Mouse (Mus musculus): ENCODE measurements around the gene Rab11a. TPM values are rescaled to one million over a fixed set of nuclear protein-coding genes. Genes with fewer than 3 reads are reported as not detected.
A peak's percentile ranks its signal among the peaks of the same experiment; 100 is the strongest.

Gene Rab11a
- polyA plus RNA-seq, 1 experiment from 2014 or later, result 319 TPM

DNA sequence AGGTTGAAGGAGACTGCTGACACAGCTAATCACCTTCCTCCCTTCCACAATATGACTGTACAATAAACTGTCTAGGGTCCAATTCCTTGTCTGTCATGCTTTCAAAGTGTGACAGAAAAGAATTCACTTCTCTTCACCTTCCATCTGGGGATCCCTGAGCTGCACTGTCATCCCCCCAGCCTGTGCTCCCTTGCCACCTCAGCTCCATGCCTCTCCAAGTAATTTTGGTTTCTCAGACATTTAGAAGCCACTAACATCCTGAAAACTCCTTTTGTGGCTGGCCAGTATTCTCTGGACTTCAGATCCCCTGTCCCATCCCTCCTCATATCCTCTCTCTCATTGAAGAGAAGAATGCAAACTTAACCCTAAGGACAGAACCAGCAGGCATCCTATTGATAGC is 35.2 kb downstream of the Rab11a start:
- Histone ChIP-seq H3K36me3 (peaks cover 10% of the 10 kb centered on the region; the same call in 1 of the 2 replicates), H3K9me3 (no peaks in the 10 kb centered on the region), H3K27ac (no peak overlapping the region), H3K4me3 (no peak overlapping the region), H3K27me3 (no peaks in the 10 kb centered on the region), H3K9ac (no peak overlapping the region), H3K4me2 (no peak overlapping the region), H3K4me1 (0 out of 2 replicates have a peak, but pooled peaks cover 6% of the 10 kb centered on the region)
- no peak for ATAC-seq (ENCODE audit: borderline replicate concordance, extremely low read depth, low FRiP score, low TSS enrichment)

DNA sequence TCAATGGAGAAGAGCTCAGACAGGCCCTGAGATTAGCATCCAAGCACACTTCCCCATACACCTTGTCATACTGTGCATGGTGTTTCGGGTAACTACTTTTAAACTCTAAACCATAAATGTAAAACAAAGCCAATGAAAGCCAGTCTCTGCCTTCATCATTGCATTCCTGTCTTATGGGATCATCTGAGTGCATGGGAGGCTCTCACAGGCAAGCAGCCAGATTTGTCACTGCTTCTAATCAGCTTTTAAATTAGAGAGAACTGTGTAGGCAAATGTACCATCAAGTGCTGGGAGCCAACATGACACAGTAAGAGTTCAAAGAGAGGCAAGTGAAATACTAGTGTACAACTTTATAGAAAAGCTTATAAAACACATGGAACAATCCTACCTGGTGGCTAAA is 35.9 kb downstream of the Rab11a start:
- WGBS, result 64% methylated on average over 1 of the region's 1 CpGs
- Histone ChIP-seq H3K4me1 (0 out of 2 replicates have a peak, but pooled peaks cover 6% of the 10 kb centered on the region), H3K9ac (no peak overlapping the region), H3K27me3 (no peaks in the 10 kb centered on the region), H3K9me3 (no peaks in the 10 kb centered on the region), H3K4me2 (no peak overlapping the region), H3K4me3 (no peak overlapping the region), H3K36me3 (0 out of 2 replicates have a peak, but pooled peaks cover 5% of the 10 kb centered on the region), H3K27ac (no peak overlapping the region)
- no peak for ATAC-seq (ENCODE audit: borderline replicate concordance, extremely low read depth, low FRiP score, low TSS enrichment)

DNA sequence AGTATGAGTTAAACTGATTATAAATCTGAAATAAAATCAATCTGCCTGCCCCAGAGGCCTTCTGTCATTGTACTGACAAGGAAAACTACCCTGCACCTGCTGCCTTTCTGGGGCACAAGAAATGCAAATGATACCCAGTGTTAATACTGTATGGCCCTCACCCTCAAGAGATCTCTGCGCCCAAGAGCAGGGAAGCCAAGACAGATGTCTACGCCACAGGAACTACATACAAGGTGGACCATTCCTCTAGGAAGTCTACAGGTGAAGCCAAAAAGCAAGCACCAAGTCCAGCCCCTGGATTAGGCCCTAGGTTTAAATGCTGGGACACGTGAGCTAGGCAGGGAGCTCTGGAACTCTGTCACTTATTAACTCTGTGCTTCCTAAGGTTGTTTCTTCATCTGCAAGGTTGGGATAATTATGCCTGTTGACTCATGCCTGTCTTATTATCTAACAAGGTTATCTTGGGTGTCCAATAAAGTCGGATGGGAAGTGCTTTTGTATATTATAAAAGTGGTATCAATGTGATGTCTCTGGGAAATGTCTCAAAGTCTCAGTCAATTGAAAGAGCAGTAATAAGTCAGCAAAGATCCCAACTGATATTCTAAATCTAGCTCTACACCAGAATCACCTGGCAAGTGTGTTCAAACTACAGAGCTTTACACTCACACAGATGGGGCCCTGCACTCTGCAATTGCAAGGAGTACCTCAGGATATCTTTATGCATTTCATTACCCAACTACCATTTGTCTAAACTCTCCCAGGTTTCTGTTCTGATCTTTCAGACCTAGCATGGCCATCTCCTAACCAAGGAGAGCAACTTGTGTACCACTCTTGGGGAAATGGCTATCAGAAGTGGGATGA is 36.9 kb downstream of the Rab11a start:
- Histone ChIP-seq H3K9ac (no peak overlapping the region), H3K9me3 (no peaks in the 10 kb centered on the region), H3K27ac (no peak overlapping the region), H3K27me3 (no peaks in the 10 kb centered on the region), H3K4me2 (no peak overlapping the region), H3K4me3 (no peak overlapping the region), H3K36me3 (0 out of 2 replicates have a peak, but pooled peaks cover 4% of the 10 kb centered on the region), H3K4me1 (0 out of 2 replicates have a peak, but pooled peaks cover 6% of the 10 kb centered on the region)
- no peak for ATAC-seq (ENCODE audit: borderline replicate concordance, extremely low read depth, low FRiP score, low TSS enrichment)
- WGBS, result 70% methylated on average over 4 of the region's 4 CpGs

DNA sequence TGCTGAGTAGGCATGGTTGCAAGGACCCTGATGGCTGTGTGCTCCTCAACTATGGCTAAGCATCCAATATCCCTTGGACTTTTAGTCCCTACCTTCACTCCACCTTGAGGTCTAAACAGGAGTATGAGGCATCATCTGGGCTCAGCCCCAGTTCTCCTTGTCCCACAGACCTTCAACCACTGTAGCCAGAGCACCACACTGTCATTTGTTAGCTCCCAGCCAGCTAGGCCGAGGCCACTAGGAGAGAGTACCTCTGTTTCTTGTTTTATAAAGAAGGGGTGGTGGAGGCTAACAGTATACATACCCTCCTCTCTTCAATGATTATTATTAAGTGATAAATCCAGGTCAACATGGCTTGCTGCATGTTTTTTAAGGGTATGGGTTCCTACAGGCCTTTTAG is 39.0 kb downstream of the Rab11a start:
- H3K4me1 ChIP-seq, result 0 out of 2 replicates have a peak, but pooled peaks cover 6% of the 10 kb centered on the region
- no peak overlapping the region for H3K9ac ChIP-seq
- H3K27ac ChIP-seq, result no peak overlapping the region
- 97% methylated on average over 1 of the region's 1 CpGs for WGBS
- H3K27me3 ChIP-seq, result no peaks in the 10 kb centered on the region
- 0 out of 2 replicates have a peak, but pooled peaks cover 4% of the 10 kb centered on the region for H3K36me3 ChIP-seq
- no peak for ATAC-seq (ENCODE audit: borderline replicate concordance, extremely low read depth, low FRiP score, low TSS enrichment)
- no peak overlapping the region for H3K4me2 ChIP-seq
- H3K4me3 ChIP-seq, result no peak overlapping the region
- H3K9me3 ChIP-seq, result no peaks in the 10 kb centered on the region

DNA sequence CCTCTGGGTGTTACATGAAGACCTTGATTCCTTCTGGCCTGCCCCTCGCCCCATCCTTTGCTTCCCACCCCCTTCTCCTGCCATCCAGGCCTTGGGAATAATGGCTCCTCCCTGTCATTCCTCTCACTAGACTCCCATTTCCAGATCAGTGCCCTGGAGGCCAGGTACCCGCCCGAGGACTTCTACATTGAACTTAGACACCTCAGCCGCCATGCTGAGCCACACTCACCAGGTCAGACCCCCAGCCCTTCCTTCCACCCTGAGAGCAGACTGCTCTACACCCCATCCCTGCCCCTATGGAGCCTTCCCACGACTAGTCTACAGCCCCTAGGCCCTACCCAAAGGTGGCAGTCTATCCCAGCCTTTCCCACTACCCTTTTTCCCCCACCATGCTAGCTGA is 39.9 kb downstream of the Rab11a start:
- 0 out of 2 replicates have a peak, but pooled peaks cover 4% of the 10 kb centered on the region for H3K36me3 ChIP-seq
- H3K27ac ChIP-seq, result no peak overlapping the region
- H3K9ac ChIP-seq, result no peak overlapping the region
- H3K9me3 ChIP-seq, result no peaks in the 10 kb centered on the region
- 80% methylated on average over 5 of the region's 5 CpGs for WGBS
- H3K4me2 ChIP-seq, result no peak overlapping the region
- ATAC-seq (ENCODE audit: borderline replicate concordance, extremely low read depth, low FRiP score, low TSS enrichment), result no peak
- no peak overlapping the region for H3K4me3 ChIP-seq
- H3K4me1 ChIP-seq, result 0 out of 2 replicates have a peak, but pooled peaks cover 1% of the 10 kb centered on the region
- no peaks in the 10 kb centered on the region for H3K27me3 ChIP-seq

DNA sequence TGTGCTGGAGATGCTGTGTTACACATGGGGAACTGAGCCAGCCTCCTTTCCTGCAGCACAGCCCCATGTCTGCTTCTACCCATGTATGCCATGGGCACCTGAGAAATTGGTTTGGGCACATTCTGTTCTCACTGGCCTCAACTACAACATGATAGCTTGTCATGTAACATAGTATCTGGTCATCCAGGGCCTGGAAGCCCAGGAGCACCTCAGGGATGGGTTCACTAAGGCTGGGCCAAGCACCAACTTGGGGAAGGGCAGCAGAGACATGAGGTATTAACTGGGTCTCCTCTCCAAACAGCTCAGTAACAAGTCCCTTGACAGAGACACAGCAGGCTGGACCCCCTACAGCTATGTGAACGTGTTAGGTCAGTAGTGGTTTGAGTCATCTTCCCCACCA is 40.6 kb downstream of the Rab11a start:
- Histone ChIP-seq H3K27me3 (no peaks in the 10 kb centered on the region), H3K4me2 (no peak overlapping the region), H3K4me1 (no peaks in the 10 kb centered on the region), H3K9me3 (no peaks in the 10 kb centered on the region), H3K36me3 (0 out of 2 replicates have a peak, but pooled peaks cover 4% of the 10 kb centered on the region), H3K27ac (no peak overlapping the region), H3K9ac (no peak overlapping the region), H3K4me3 (no peak overlapping the region)
- no peak for ATAC-seq (ENCODE audit: borderline replicate concordance, extremely low read depth, low FRiP score, low TSS enrichment)
- 63% methylated on average over 1 of the region's 1 CpGs for WGBS

DNA sequence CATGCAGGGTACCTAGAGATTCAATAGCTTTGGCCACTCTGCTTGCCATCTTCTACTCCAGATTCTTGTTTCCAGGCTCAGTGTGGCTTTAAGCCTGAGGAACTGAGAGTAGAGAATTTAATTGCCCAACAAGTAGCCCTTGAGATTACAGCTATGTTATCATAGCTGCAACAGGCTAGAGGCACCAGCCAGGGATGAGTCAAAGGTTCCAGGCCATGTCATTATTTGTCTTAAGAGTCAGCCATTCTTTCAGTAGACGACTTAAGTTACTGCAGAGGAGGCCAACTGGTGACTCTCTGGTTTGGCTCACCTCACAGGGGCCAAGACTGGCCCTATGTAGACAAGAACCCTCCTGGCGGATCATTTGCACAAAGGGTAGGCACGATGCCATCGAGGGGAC is 41.2 kb downstream of the Rab11a start:
- WGBS, result 76% methylated on average over 4 of the region's 4 CpGs
- Histone ChIP-seq H3K4me2 (no peak overlapping the region), H3K27me3 (no peaks in the 10 kb centered on the region), H3K4me1 (no peaks in the 10 kb centered on the region), H3K36me3 (0 out of 2 replicates have a peak, but pooled peaks cover under 1% of the 10 kb centered on the region), H3K9ac (no peak overlapping the region), H3K27ac (no peak overlapping the region), H3K9me3 (no peaks in the 10 kb centered on the region), H3K4me3 (no peak overlapping the region)
- no peak for ATAC-seq (ENCODE audit: borderline replicate concordance, extremely low read depth, low FRiP score, low TSS enrichment)

DNA sequence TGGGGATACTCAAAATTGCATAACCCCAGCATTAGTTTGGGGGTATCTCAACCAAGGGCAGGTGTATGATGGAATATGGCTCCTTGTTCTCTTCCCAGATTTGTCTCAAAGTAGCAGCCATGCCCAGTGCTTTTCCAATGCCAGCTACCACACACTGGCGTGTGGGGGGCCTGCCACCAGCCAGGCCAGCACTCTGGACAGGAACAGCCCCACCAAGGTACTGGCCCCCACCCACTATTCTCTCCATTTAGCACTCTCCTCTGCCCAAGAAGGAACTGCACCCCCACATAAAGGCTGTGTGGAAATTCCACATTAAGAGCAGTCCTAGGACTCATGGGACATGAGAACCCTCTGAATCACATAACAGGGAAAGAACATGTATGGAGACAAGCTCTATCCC is 42.3 kb downstream of the Rab11a start:
- 88% methylated on average over 1 of the region's 1 CpGs for WGBS
- Histone ChIP-seq H3K9me3 (no peaks in the 10 kb centered on the region), H3K27ac (no peak overlapping the region), H3K9ac (no peak overlapping the region), H3K4me3 (no peak overlapping the region), H3K4me1 (no peaks in the 10 kb centered on the region), H3K36me3 (no peaks in the 10 kb centered on the region), H3K27me3 (no peaks in the 10 kb centered on the region), H3K4me2 (no peak overlapping the region)
- no peak for ATAC-seq (ENCODE audit: borderline replicate concordance, extremely low read depth, low FRiP score, low TSS enrichment)

DNA sequence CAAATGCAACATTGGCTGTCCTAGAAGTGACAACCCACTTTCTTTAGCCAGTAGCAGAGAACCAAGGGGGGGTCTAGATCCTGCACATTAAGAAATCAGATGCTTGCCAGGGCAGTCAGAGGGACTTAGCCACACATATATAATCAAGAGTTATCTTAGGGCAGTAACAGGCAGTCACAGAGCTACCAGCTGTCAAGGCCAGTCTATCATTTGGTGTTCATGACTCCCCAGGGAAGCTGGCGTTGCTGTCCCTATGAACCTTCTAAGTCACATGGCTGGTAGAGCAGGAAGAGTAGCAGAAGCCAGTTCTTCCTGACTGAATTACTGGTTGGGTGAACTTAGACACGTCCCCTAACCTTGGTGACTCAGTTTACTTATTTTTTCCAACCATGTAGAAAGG is 44.5 kb downstream of the Rab11a start:
- H3K27me3 ChIP-seq, result no peaks in the 10 kb centered on the region
- 74% methylated on average over 2 of the region's 2 CpGs for WGBS
- H3K9ac ChIP-seq, result no peak overlapping the region
- no peaks in the 10 kb centered on the region for H3K36me3 ChIP-seq
- no peak for ATAC-seq (ENCODE audit: borderline replicate concordance, extremely low read depth, low FRiP score, low TSS enrichment)
- H3K4me3 ChIP-seq, result no peak overlapping the region
- no peaks in the 10 kb centered on the region for H3K4me1 ChIP-seq
- no peak overlapping the region for H3K27ac ChIP-seq
- H3K4me2 ChIP-seq, result no peak overlapping the region
- H3K9me3 ChIP-seq, result no peaks in the 10 kb centered on the region

DNA sequence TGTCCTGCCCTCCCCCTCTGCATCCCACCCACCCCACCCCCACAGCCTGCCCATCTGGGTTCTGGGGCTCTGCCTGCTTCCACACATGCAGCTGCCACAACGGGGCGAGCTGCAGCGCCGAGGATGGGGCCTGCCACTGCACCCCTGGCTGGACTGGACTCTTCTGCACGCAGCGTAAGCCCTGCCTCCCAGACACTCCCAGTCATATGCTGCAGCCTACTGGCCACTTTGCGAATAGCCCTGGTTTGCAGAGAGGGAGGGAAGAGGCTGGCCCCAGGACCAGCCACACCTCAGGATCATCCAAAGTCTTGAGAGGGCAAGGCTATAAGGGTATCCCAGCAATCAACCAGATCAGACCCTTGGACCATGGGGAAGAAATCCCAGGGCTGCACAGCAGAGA is 46.4 kb downstream of the Rab11a start:
- H3K9me3 ChIP-seq, result no peaks in the 10 kb centered on the region

DNA sequence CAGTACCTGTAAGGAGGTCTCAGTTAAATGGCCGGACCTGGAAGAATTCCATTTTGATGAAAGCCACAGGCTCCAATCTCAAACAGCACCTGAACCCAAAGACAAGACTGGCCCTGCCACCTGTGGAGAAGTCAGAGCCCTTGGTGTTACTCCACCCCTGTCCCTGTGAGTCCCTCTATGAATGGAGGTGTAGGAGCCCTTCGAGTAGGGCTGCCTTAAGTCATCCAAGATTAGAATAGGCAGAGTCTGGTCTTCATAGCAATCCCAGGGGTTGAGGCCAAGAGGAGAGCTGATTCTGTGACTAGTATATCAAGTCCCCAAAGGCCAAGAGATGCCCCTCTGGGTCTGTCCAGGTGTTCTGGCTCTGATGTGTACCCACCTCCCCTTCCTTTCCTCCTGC is 46.8 kb downstream of the Rab11a start:
- Histone ChIP-seq H3K9ac (no peak overlapping the region), H3K4me3 (no peak overlapping the region), H3K27me3 (no peaks in the 10 kb centered on the region), H3K9me3 (no peaks in the 10 kb centered on the region), H3K27ac (no peak overlapping the region), H3K4me2 (no peak overlapping the region), H3K4me1 (no peaks in the 10 kb centered on the region), H3K36me3 (no peaks in the 10 kb centered on the region)
- WGBS, result 90% methylated on average over 2 of the region's 2 CpGs
- ATAC-seq (ENCODE audit: borderline replicate concordance, extremely low read depth, low FRiP score, low TSS enrichment), result 0 out of 2 replicates have a peak, but pooled peaks have one; percentile 8

More for the DNA sequence above, 46.4 kb downstream of the Rab11a start:
- no peaks in the 10 kb centered on the region for H3K36me3 ChIP-seq
- H3K4me3 ChIP-seq, result no peak overlapping the region
- H3K27me3 ChIP-seq, result no peaks in the 10 kb centered on the region
- H3K27ac ChIP-seq, result no peak overlapping the region
- no peaks in the 10 kb centered on the region for H3K4me1 ChIP-seq
- H3K4me2 ChIP-seq, result no peak overlapping the region
- ATAC-seq (ENCODE audit: borderline replicate concordance, extremely low read depth, low FRiP score, low TSS enrichment), result peak; percentile 40; the same call in 1 of the 2 replicates
- 6% methylated on average over 7 of the region's 7 CpGs for WGBS
- no peak overlapping the region for H3K9ac ChIP-seq

DNA sequence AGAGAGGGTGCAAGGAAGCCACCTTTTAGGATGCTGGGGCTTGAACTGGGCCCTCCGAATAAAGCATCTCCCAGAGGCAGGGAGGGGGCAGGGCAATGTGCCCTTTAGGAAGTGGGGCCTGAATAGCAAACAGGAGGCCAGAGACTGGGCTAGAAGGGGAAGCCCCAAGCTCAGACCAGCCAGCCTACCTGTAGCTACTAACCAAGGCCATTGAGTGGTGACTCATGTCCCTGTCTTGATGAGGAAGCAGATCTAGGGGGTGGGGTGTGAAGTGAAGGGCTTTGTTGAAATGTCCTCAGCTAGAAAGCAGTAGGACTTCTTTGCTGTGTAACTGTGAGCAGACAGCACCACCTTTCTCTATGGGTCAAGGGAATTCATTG is 49.6 kb downstream of the Rab11a start:
- WGBS, result 22% methylated on average over 1 of the region's 1 CpGs
- H3K9ac ChIP-seq, result no peak overlapping the region
- H3K36me3 ChIP-seq, result no peaks in the 10 kb centered on the region
- no peak overlapping the region for H3K4me2 ChIP-seq
- H3K9me3 ChIP-seq, result no peaks in the 10 kb centered on the region
- no peaks in the 10 kb centered on the region for H3K27me3 ChIP-seq
- no peak for ATAC-seq (ENCODE audit: borderline replicate concordance, extremely low read depth, low FRiP score, low TSS enrichment)
- no peak overlapping the region for H3K4me3 ChIP-seq
- H3K4me1 ChIP-seq, result no peaks in the 10 kb centered on the region
- H3K27ac ChIP-seq, result no peak overlapping the region

All from lung, embryonic 15.5 days (tissue).